Mouse (Mus musculus) kidney, adult 2 months (tissue): Measurements from ENCODE around the gene Gm960. TPM values are rescaled to one million over a fixed set of nuclear protein-coding genes. Genes with fewer than 3 reads are reported as not detected.

Source experiments
- DNase-seq: peaks from one replicate; pipeline ENCODE4 v3.0.0; 2021
- H3K27ac ChIP-seq: fragments of 200-500 bp; 2 replicates; pipeline ENCODE4 v1.5.1; 2012; ENCODE audit warnings: low read depth, low read length, control low read depth, inconsistent platforms; ENCODE audit not compliant: insufficient read depth
- H3K27me3 ChIP-seq: fragments of 200-500 bp; replicated peaks from 2 replicates; pipeline ENCODE4 v1.6.1; 2012; ENCODE audit warnings: mild to moderate bottlenecking, moderate library complexity, low read length, inconsistent platforms; ENCODE audit not compliant: control insufficient read depth, insufficient read depth
- H3K36me3 ChIP-seq: fragments of 200-500 bp; 2 replicates; pipeline ENCODE4 v1.6.1; 2012; ENCODE audit warnings: mild to moderate bottlenecking, moderate library complexity, low read length, inconsistent platforms; ENCODE audit not compliant: control insufficient read depth, insufficient read depth
- H3K4me1 ChIP-seq: fragments of 200-500 bp; 2 replicates; pipeline ENCODE4 v1.6.1; 2011; ENCODE audit warnings: low read length; ENCODE audit not compliant: control insufficient read depth, insufficient read depth
- H3K4me3 ChIP-seq: fragments of 200-500 bp; 2 replicates; pipeline ENCODE4 v1.5.1; 2011; ENCODE audit warnings: mild to moderate bottlenecking, low read depth, low read length, control low read depth; ENCODE audit not compliant: insufficient read depth
- CTCF ChIP-seq: fragments of 200-500 bp; conservative IDR thresholded peaks from 2 replicates; pipeline ENCODE4 v1.5.1; 2011; ENCODE audit warnings: low read depth, mild to moderate bottlenecking, control low read depth, low read length, moderate library complexity, mixed read lengths; ENCODE audit not compliant: insufficient read depth, insufficient read length
- POLR2A ChIP-seq: fragments of 200-500 bp; IDR thresholded peaks from one replicate; pipeline ENCODE4 v1.6.1; 2011; ENCODE audit warnings: low read depth, low read length, control low read depth
- WGBS: fragments of 180-500 bp; shearing (Covaris S2); methylation state at CpG from one replicate; pipeline ENCODE4 v1.1.7; 2018; 5-methylcytosine and 5-hydroxymethylcytosine counted together
- polyA plus RNA-seq: library from polyadenylated mRNA; depleted of rRNA; stranded (reverse); fragments of >200 nt; gene quantifications from 2 replicates; pipeline ENCODE4 v1.2.3, GENCODE M21; 2012

The Gm960 gene
- polyA plus RNA-seq, 1 experiment: 1.1 TPM

DNA sequence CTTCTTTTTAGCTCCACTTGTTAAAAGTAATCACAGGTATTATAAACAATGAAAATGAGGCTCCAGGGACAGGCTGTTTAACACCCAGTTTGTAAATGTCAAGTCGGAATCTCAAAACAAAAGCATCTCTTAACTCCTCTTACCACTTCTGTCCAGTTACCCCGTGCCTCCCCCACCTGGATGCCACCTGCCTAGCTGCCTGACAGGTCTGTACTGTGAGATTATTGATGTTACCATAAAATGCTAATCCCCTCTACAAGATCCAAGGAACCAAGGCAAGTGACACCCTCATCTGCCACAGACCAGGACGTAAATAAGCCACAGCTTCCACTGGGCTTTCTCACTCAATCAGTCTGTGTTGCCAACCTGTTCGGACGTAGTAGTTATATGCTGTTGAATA, 1.4 kb upstream of the Gm960 start:
- no peak overlapping the region for H3K27ac ChIP-seq
- WGBS: 52% methylated on average over 5 of the region's 5 CpGs
- DNase-seq: no peak
- no peaks in the 10 kb centered on the region for H3K27me3 ChIP-seq
- no peak overlapping the region for H3K4me3 ChIP-seq
- no peaks in the 10 kb centered on the region for H3K36me3 ChIP-seq
- TF ChIP-seq POLR2A: no peak
- no peak for TF ChIP-seq CTCF
- no peaks in the 10 kb centered on the region for H3K4me1 ChIP-seq

DNA sequence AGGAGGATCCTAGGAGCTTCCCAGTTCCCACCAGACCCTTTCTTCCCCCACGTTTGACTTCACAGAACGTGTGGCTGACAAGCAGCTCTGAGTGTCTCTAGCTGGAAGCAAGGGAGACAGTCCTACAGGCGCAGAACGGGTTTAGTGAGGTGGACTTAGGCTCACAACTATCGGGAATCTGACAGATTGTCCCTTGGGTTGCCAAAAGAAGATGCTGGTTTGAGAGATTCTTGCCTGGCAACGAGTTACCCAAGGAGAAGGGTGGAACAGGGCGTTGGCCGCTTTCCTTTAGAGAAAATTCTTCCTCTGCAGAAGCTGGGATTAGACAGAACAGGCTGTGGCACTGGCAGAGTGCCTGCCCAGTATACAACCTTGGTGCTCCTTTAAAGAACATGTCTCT, 388 bp upstream of the Gm960 start:
- no peak overlapping the region for H3K27ac ChIP-seq
- DNase-seq: no peak
- no peak for TF ChIP-seq CTCF
- TF ChIP-seq POLR2A: no peak
- no peaks in the 10 kb centered on the region for H3K27me3 ChIP-seq
- no peak overlapping the region for H3K4me3 ChIP-seq
- WGBS: 38% methylated on average over 8 of the region's 8 CpGs
- H3K4me1 ChIP-seq: no peaks in the 10 kb centered on the region
- no peaks in the 10 kb centered on the region for H3K36me3 ChIP-seq

DNA sequence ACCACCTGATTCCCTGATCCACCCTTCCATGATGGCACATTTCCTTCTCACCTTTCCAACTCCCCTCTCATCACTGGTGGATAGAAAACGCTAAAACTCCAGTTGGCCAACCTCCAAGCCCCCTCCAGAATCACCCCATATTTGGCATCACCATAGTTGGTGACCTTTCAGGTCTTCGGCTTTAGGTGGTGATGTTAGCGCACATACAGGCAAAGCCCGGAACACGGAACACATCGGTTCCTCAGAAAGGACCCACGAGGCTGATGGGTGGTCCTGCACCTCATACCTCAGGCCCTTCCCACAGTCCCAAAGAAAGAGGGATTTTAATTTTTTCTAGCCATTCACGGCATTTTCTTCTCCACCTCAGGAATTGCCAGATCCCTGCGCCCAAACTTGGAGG, 747 bp downstream of the Gm960 start:
- H3K27ac ChIP-seq: no peak overlapping the region
- H3K4me3 ChIP-seq: 0 out of 2 replicates have a peak overlapping the region, but pooled peaks have one; percentile 65
- H3K4me1 ChIP-seq: no peaks in the 10 kb centered on the region
- H3K36me3 ChIP-seq: no peaks in the 10 kb centered on the region
- H3K27me3 ChIP-seq: no peaks in the 10 kb centered on the region
- TF ChIP-seq CTCF (no peak), POLR2A (no peak)
- WGBS: 75% methylated on average over 9 of the region's 9 CpGs
- DNase-seq: no peak

DNA sequence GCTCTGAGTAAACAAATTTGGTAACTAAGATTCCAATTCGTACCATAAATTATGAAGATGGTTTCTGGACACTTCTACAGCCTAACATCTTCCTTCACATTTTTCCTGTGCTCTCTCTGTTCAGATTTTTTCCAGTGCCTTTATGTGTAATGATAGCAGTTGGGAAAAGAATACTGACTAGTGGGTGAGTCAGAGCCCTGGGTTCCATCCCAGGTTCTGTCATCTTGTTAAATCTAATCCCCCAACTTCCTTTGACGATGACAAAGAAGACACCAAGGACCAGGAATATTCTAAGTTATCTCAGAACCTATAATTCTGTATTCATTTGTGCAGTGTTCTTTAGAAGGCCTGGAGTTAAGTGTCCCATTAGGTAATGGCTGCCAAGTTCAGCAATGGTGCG, 1.3 kb downstream of the Gm960 start:
- Histone ChIP-seq H3K27ac (no peak overlapping the region), H3K27me3 (no peaks in the 10 kb centered on the region), H3K4me1 (no peaks in the 10 kb centered on the region), H3K4me3 (no peak overlapping the region), H3K36me3 (no peaks in the 10 kb centered on the region)
- no peak for TF ChIP-seq CTCF
- TF ChIP-seq POLR2A: no peak
- no peak for DNase-seq
- 90% methylated on average over 3 of the region's 3 CpGs for WGBS

DNA sequence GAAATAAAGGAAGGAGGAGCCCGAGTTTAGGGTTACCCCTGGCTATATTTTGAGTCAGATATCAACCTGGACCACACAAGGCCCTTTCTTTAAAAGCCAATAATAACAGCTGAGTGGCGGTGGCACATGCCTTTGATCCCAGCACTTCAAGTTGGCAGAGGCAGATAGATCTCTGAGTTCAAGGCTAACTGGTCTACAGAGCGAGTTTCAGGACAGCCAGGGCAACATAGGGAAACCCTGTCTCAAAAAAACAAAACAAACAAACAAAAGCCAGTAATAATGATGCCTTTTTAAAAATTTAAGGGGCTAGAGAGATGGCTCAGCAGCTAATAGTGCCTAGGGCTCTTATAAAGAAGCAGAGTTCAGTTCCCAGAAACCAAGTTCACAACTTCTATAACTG, 4.1 kb downstream of the Gm960 start:
- no peak for DNase-seq
- Histone ChIP-seq H3K36me3 (no peaks in the 10 kb centered on the region), H3K4me3 (no peak overlapping the region), H3K27me3 (no peaks in the 10 kb centered on the region), H3K27ac (no peak overlapping the region), H3K4me1 (no peaks in the 10 kb centered on the region)
- WGBS: 60% methylated on average over 3 of the region's 3 CpGs
- no peak for TF ChIP-seq CTCF
- no peak for TF ChIP-seq POLR2A

DNA sequence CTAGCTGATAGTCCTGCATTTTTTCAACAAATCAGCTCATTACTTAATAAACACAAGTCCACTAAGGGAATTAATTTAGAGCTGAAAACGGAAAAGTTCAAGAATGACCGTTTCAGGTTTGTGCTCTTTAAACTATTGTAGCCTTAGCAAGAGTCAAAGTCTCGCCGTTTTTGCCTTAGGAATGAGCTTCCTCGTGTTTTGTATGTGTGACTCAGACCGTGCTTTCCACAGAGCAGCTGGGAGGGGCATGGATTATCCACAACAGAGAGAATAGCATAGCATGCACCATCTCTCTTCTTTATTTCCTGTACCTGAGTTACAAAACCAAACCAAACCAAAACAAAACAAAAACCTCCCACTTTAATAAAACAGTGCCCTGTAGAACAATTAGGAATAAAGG, 26.1 kb downstream of the Gm960 start:
- H3K4me1 ChIP-seq: no peaks in the 10 kb centered on the region
- DNase-seq: no peak
- WGBS: 45% methylated on average over 6 of the region's 6 CpGs
- H3K27ac ChIP-seq: no peak overlapping the region
- TF ChIP-seq POLR2A (no peak), CTCF (no peak)
- H3K27me3 ChIP-seq: no peaks in the 10 kb centered on the region
- H3K4me3 ChIP-seq: no peak overlapping the region
- H3K36me3 ChIP-seq: no peaks in the 10 kb centered on the region

DNA sequence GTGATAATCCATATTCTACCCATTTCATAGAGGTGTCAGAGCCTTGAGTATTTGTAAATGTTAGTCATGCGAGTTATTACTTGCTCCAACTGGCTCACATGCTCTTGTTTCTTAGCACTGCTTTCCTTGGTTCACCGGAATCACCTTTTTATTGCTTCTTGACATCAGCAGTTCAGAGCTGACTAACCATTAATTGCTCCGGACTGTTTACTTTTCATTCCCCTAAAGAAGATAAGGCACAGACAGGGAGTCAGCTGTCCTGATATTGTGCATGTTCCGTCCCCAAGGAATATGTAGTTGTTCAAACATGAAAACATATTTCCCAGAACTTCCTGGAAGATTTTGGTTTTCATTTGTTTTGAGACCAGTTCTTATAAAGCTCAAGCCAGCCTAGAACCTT, 27.7 kb downstream of the Gm960 start:
- Histone ChIP-seq H3K4me3 (no peak overlapping the region), H3K27ac (peak overlapping the region; percentile 56; the same call in 1 of the 2 replicates), H3K36me3 (no peaks in the 10 kb centered on the region), H3K4me1 (no peaks in the 10 kb centered on the region), H3K27me3 (no peaks in the 10 kb centered on the region)
- DNase-seq: peak; percentile 21
- 49% methylated on average over 4 of the region's 4 CpGs for WGBS
- TF ChIP-seq CTCF (no peak), POLR2A (no peak)

DNA sequence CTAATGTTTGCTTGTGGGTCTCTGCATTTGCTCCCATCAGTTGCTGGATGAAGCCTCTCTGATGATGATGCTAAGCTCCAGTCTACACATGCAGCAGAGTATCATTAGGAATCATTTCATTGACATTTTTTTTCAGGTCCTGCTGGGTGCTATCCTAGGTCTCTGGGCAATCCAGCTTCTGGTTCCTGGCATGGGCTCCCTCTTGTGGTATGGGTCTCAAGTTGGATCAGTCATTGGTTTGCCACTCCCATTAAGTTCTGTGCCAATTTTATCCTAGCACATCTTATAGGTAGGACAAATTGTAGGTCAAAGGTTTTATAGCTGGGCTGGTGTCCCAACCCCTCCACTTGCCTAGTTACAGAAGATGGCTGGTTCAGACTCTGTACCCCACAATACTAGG, 31.7 kb downstream of the Gm960 start:
- peak; percentile 14 for DNase-seq
- H3K36me3 ChIP-seq: no peaks in the 10 kb centered on the region
- H3K4me1 ChIP-seq: no peaks in the 10 kb centered on the region
- H3K27me3 ChIP-seq: no peaks in the 10 kb centered on the region
- TF ChIP-seq POLR2A (no peak), CTCF (no peak)
- no peak overlapping the region for H3K4me3 ChIP-seq
- no peak overlapping the region for H3K27ac ChIP-seq
